Mouse (Mus musculus) ovary, adult 2 months (tissue): ENCODE results near the gene Abhd17a. TPM values are rescaled to one million over a fixed set of nuclear protein-coding genes. Genes with fewer than 3 reads are reported as not detected.

Source experiments
- polyA plus RNA-seq: library from polyadenylated mRNA; depleted of rRNA; stranded (reverse); fragments of >200 nt; gene quantifications from 2 replicates; pipeline ENCODE4 v1.2.3, GENCODE M21; 2012; rRNA removed

Gene Abhd17a
- 395 and 572 TPM in 2 replicates for polyA plus RNA-seq

DNA sequence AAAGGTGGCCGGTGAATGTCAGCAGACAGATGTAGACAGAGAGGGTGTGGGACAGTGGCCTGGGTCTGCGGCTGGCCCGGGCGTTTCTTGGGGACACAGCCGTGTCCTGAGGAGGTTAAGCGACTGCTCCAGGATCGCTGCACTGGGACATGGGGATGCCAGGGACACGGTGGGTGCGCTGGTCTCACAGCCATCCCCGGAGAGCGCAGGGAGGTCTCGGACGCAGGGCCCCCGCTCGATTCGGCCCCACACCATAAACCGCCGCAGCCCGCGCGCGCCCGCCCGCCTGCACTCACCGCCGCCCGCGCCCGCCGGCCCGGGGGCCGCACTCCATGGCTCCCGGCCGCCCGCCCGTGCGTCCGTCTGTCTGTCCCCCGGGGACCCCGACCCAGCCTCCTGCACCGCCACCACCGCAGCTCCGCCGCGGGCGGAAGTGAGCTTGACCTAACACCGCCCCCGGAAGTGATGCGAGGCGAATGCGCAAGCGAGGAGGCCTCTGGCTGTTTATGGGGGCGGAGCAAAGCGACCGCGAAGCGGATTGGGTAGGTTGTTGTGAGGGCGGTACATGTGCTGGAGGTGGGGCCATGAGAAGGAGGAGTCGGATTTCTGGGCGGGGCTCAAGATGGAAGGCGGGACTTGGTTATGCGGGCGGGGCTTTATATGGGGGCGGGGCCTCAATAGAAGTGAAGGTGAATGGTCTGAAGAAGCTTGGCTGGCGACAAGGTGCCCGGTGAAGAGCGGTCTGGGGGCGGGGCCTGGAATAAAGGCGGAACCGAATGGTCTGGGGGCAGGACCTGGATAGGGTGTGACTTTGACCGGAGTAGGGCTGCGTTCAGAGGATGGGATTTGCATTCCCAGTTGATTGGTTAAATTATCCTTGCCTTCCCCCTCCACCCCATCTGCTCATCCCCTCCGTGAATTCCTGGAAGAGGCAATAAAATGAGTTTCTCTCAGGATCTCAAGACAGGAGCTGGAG, at the start of gene Abhd17a:
Gene Abhd17a (minus strand): TSS at position 463 of the 976 bp plus-strand sequence.

DNA sequence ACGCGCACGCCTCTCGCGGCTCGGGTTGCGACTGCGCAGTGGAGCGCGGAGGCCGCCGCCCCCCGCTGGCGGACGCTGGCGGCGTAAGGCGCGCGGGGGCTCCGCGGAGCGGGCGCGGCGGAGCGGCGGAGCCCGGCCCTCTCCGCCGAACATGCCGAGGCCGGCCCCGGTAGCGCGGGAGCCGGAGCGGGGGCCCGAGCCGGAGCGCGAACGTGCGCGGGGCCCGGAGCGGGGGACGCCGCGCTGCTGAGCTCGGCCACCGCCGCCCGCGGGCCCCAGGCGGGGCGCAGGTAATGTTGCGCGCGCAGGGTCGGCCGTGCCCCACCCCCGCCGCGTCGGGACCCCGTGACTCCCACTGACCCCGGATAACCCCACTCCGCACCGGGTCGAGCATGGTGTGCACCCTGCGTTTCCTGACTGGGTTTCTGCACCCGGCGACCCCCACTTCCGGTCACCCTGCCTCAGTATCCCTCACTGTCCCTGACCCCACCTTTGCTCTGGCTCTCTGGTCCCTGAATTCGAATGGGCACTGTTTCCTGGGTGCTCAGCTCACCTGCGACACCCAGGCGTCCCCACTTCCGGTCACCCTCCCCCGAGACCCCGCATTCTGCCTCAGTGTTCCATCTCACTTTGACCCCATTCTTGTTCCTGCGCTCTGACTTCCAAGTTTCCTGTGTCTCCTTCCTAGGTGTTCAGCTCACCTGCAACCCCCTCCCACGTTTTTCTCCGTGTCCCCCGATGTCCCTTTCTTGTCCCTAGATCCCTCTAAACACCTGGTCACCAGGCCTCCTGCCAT, 32.7 kb upstream of the Abhd17a start, which contains the start of gene Csnk1g2:
Gene Csnk1g2 (plus strand): TSS at position 178 of the 796 bp plus-strand sequence.

DNA sequence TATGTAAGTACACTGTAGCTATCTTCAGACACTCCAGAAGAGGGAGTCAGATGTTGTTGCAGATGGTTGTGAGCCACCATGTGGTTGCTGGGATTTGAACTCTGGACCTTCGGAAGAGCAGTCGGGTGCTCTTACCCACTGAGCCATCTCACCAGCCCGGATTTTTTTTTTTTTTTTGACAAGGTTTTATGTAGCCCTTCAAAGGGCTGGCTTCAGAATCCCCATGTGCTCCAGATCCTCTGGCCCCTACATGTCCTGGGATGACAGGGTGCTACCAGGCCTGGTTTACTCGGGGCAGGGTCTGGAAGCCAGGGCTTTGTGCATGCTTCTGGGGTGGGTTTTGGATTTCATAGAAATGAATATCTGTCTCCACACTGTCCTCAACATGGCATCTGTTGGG, 15.6 kb upstream of the Abhd17a start, which contains the start of gene Gm49322:
Gene Gm49322 (plus strand): TSS at position 301 of the 400 bp plus-strand sequence.

DNA sequence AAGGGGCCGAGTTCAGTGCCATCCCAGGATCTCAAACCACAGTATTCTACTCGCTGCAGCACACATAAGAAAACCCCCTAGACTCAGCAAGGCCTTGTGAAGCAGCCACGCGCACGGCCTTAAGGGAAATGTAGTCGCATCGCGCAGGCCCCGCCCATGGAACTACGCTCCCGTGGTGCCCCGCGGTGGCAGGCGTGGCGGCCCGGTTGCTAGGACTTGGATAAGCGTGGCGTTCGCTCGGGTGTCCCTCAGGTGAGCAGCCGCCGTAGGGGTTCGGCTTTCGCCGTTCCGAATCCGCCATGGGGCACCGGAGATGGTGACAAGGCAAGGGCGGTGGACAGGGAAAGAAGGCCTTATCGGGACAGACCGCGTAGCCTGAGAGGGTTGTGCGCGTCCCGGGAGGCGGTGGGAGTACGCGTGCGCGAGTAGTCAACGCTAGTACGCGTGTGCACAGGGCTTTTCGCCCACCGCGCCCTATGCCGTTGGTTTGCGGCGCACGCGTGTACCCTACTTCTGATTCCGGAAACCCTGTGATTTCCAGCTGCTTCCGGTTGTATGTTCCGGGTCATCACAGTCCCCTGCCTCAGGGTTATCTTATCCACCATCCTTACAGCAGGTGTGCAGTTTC, 12.7 kb upstream of the Abhd17a start, which contains the start of the genes Scamp4 and Adat3:
Gene Scamp4 (plus strand): TSS at position 175 of the 628 bp plus-strand sequence.
Gene Adat3 (plus strand): TSS at position 183 of the 628 bp plus-strand sequence.

DNA sequence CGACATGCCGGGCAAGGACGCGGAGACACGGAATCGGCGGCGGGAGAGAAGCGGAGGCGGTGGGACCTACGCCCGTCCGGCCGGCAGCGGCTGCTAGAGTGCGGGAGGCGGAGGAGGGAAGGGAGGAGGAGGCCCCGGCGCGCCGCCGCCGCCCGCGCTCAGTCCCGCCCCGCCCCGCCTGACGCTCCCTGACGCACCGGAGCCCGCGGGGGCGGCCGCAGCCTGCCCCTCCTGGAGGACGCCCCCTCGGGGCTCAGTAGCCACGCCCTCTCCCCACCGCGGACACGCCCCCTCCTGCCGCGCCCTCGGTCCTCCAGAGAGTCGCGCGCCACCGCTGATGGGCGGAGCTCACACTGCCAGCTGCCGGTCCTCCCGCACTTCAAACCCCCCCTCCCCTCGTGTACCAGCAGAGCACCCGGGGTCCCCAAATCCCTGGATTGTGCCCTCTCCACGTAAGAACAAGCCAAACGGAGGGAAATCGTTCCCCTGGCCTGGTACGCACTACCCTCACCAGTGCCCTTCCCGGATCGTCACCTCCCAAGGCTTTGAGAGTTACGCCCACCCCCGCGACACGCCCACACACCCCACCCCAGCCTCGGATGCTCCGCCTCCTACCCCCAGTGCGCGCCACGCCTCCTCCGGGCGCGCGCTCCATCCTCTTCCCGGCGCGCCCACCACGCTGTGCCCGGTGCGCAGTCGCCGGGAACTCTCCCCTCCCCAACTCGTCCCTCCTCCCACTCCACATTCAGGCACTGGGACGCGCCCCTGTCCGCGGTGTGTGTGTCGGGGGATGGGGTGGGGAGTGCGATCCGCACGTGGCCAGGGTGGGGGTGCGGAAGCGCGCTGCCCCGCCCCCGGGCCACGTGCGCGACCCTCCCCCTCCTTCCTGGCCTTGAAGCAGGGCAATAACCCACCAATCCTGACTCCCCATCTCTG, 12.7 kb downstream of the Abhd17a start, which contains the start of gene Klf16:
Gene Klf16 (minus strand): TSS at position 127 of the 936 bp plus-strand sequence.

DNA sequence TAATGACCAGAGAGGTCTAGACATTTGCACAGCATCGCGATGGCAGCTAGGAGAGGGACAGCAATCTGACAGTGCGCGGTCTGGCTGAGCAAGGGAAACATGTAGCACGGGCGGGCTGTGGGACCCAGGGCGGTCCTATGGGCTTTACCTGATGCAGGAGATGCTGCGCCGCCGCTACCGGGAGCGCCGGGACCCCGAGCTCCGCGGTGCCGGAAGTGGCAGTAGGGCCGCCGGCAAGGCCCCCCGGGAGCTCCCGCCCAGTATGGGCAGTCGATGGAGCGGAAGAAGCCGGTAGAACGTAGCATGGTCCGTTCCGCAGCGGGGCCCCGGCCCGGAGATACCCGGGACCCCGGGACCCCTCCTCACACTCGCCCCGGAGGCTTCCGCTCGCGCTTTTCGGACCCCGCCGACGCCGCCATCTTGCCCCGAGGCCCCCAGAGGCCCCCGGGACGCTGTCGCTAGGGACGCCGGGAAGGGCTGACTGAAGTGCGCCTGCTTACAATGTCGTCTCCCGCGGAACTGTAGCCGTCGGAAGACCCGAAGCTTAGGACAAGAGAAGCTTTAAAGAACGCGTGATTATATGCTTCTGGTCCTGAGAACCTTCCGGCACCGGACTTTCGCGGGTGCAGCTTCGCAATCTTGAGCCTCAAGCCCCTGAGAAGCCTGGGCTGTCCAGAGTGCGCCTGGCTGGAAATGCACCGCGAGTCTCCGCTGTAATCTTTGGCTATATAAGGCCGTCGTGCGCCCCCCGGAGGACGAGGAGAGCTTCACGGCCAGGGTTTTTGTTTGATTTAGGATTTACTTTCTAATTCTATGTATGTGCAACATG, 28.8 kb downstream of the Abhd17a start, which contains the start of gene Rexo1:
Gene Rexo1 (minus strand): TSS at position 445 of the 829 bp plus-strand sequence.

DNA sequence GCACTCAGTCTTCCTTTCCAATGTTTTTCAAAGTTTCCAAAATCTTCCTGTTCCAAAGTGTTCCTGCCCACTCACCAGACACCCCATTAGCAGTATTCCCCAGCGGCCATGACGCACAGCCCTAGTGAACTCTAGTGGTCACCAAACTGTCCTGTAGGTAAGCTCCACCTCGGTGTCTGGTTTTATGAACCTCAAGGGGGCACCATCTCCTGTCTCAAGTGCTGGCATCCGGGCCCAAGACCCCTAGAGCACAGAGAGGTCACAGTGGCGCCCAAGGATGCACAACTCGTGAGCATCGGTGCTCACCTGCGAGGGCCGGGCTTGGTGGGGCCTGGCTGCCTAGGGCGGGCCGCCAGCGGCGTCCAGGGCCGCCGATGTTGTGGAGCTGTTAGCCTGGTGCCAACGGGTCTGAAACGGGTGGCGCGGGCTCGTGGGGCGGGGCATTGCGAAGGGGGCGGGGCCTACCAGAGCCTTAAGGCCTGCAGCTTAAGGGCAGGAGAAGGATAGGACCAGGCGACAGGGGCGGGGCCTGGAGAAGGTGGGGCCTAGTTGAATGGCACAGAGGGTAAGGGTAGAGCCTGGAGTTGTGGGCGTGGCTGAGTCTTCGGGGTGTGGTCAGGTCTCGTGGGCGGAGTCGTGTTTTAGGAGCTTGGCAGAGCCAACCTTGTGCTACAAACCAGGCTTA, 51.3 kb downstream of the Abhd17a start, which contains the start of gene Atp8b3:
Gene Atp8b3 (minus strand): TSS at position 415 of the 685 bp plus-strand sequence.

Other genes starting within 250 kb of the Abhd17a start
- 18.5 and 21.2 TPM in 2 replicates for gene Adamtsl5, start 241.9 kb downstream of the Abhd17a start, polyA plus RNA-seq
- gene Plk5, start 233.9 kb downstream of the Abhd17a start, polyA plus RNA-seq: 8.2 and 10.0 TPM in 2 replicates
- 95.3 and 114 TPM in 2 replicates for gene Mex3d, start 202.7 kb downstream of the Abhd17a start, polyA plus RNA-seq
- gene Mbd3, start 190.8 kb downstream of the Abhd17a start, polyA plus RNA-seq: 266 and 282 TPM in 2 replicates
- gene Uqcr11, start 183.5 kb downstream of the Abhd17a start, polyA plus RNA-seq: 1,515 and 1,936 TPM in 2 replicates
- 199 and 209 TPM in 2 replicates for gene Tcf3, start 156.7 kb downstream of the Abhd17a start, polyA plus RNA-seq
- 0.02 and 0.06 TPM in 2 replicates for gene Onecut3, start 95.5 kb downstream of the Abhd17a start, polyA plus RNA-seq
- 0.19 and 0.22 TPM in 2 replicates for gene Atp8b3, start 51.2 kb downstream of the Abhd17a start, polyA plus RNA-seq
- gene Rexo1, start 28.8 kb downstream of the Abhd17a start, polyA plus RNA-seq: 98.1 and 124 TPM in 2 replicates
- 57.0 and 74.9 TPM in 2 replicates for gene Klf16, start 13.0 kb downstream of the Abhd17a start, polyA plus RNA-seq
- 130 and 147 TPM in 2 replicates for gene Scamp4, start 12.5 kb upstream of the Abhd17a start, polyA plus RNA-seq
- gene Adat3, start 12.5 kb upstream of the Abhd17a start, polyA plus RNA-seq: 31.5 and 40.6 TPM in 2 replicates
- 4.1 and 4.6 TPM in 2 replicates for gene Gm49322, start 15.7 kb upstream of the Abhd17a start, polyA plus RNA-seq
- gene Csnk1g2, start 32.5 kb upstream of the Abhd17a start, polyA plus RNA-seq: 331 and 342 TPM in 2 replicates
- gene Btbd2, start 66.7 kb upstream of the Abhd17a start, polyA plus RNA-seq: 158 and 164 TPM in 2 replicates
- gene Mknk2, start 87.8 kb upstream of the Abhd17a start, polyA plus RNA-seq: 264 and 300 TPM in 2 replicates
- 39.8 and 44.2 TPM in 2 replicates for gene Mob3a, start 111.6 kb upstream of the Abhd17a start, polyA plus RNA-seq
- 58.7 and 66.7 TPM in 2 replicates for gene Izumo4, start 111.8 kb upstream of the Abhd17a start, polyA plus RNA-seq
- gene Ap3d1, start 151.9 kb upstream of the Abhd17a start, polyA plus RNA-seq: 146 and 168 TPM in 2 replicates
- gene Dot1l, start 164.9 kb upstream of the Abhd17a start, polyA plus RNA-seq: 45.9 and 51.9 TPM in 2 replicates
- 70.1 and 97.6 TPM in 2 replicates for gene Sf3a2, start 207.9 kb upstream of the Abhd17a start, polyA plus RNA-seq
- gene Plekhj1, start 208.3 kb upstream of the Abhd17a start, polyA plus RNA-seq: 86.4 and 95.0 TPM in 2 replicates
- 323 and 349 TPM in 2 replicates for gene Amh, start 214.9 kb upstream of the Abhd17a start, polyA plus RNA-seq
- 1.9 and 2.4 TPM in 2 replicates for gene Jsrp1, start 223.2 kb upstream of the Abhd17a start, polyA plus RNA-seq
- 1,197 and 1,370 TPM in 2 replicates for gene Oaz1, start 236.3 kb upstream of the Abhd17a start, polyA plus RNA-seq